Mouse (Mus musculus) lung, postnatal 36 days (tissue): ENCODE measurements around the gene Fgfr2.
"Not testable (repeated sequence)": the region's sequence is repeated elsewhere in the genome, so short reads cannot be mapped to it uniquely, and the experiment has no call there.

ENCODE experiments used
- DNase-seq: peaks from one replicate; pipeline ENCODE4 v3.0.0; 2022; ENCODE audit warnings: mixed read lengths

Fgfr2 gene

DNA sequence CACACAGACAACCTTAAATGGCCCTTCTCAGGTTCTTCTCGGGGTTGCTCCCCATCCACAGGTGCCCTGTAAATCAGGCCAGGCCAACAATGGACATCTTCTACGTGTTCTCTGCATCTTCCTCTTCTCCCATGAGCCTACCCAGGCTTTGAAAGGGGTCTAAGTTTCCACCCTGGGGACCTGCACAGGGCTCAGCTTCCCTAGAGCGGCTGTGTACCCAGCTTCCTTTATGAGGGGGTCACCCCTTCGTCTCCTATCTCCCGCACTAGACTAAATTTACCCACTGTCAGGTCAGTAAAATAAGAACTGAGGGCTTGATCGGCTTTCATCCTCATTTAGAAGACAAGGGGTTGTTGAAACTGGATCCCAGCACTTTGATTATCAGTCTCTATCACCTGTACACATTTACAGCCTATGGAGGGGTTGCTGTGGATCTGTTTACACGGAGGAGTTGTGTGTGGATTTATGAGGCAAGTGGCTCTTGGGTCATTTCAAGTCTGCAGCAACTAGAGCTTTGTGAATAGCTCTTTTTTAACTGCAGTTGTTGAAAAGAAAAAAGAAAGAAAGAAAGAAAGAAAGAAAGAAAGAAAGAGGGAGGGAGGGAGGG, 2969.7 kb downstream of the Fgfr2 start:
- DNase-seq = no peak

DNA sequence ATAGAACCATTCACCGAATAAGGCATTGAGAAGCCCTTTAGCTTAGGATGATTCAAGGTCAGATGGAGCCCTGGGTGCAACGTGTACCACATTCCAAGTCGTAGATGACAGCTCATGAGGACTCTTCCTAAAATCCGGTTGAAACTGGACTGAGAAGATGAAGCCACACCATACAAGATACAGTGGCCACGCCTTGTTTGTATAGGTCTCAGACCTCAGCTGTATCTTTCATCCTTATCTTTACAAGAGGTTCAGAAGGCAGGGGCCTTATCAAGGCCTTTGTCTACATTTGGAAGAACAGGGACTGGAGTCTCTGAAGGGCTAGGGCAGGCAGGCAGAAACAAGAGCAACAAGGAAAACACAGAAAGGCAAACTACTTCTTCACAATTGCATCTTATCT, 2974.2 kb downstream of the Fgfr2 start:
- DNase-seq = no peak

DNA sequence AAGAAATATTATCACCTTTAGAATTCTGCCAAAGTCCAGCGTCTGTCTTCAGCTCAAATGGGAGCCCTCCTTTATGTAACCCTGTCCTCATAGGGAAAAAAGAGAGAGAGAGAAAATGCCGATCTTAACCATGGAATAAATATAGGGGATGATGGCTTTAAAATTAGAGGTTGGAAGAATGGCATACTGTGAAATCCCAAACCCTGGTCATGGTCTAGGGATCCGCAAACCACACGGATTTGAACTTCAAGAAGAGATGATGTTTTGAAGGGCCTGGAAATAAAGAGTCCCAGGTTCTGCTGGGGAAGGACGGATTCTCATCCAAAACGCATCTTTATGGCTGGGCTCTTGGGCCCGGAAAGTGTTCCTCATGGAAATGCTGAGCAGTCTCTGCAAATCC, 2975.9 kb downstream of the Fgfr2 start:
- no peak for DNase-seq

DNA sequence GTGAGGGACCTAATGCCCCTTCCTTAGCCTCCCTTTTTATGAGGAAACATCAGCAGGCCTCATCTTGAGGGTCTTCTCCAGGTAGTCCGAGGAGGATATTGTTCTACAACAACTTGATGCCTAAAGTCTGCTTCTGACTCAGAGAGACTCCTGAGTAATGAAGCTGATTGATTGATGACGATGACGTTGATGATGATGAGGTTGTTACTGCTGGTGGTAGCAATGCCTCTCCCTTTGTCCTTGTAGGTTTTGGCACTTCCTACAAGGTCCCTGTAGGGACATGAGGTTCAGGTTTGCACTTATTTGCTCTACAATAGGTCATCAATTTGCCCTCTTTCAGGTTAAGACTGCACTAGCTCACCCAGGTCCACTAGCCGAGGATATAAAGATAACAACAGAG, 2977.9 kb downstream of the Fgfr2 start:
- DNase-seq = no peak

DNA sequence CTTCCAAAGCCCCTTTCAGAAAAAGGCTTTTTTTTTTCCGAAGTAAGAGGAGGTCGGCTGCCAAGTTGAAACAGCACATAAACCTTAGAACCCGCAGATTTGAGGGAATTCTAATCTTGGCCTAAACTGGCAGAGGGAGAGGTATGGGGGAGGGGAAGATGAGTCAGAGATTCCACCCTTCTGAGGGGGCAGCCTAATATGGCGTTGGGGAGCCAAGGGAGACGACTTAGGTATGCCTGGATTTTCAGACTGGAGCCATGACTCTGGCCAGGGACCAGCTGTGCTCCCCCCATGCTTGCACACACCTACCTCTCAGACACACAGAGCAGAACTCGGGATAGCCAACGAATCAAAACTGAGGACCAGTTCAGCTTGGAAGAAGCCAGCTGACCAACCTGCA, 2979.8 kb downstream of the Fgfr2 start:
- no peak for DNase-seq

DNA sequence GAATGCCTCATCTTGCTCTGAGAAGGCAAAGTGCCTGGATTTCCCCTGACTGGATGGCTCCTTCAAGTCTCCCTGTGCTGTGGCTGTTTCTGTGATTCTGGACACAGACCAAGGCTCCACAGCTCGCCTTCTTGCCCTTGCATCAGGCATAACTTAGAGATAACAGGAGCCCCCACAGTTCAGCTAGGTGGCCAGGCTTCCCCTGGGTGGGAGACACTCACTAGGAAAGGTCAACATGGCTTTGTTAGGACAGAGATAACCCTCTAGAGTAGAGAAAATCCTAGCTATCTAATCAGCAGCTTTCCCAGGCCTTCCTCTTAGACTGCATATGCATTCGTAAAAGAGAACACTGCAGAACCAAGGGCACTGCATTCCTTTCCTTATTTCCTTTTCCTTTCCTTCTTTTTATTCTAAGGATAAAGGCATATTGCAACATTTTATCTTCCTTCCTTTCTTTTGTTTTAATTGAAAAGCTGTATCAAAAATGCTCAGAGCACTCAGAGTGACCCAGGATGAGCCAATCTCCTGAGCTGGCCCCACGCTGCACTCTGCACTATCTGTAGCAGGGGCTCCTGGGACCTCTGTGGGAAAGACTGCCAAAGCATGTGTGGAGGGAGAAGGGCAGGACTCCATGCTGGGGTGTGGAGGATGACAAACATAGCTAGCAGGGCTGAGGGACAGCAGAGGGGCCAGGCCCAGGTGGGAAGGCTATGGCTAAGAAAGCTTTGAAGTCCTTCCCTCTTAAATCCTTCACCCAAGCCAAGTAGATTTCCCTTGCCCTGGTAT, 2981.9 kb downstream of the Fgfr2 start:
- DNase-seq = no peak

DNA sequence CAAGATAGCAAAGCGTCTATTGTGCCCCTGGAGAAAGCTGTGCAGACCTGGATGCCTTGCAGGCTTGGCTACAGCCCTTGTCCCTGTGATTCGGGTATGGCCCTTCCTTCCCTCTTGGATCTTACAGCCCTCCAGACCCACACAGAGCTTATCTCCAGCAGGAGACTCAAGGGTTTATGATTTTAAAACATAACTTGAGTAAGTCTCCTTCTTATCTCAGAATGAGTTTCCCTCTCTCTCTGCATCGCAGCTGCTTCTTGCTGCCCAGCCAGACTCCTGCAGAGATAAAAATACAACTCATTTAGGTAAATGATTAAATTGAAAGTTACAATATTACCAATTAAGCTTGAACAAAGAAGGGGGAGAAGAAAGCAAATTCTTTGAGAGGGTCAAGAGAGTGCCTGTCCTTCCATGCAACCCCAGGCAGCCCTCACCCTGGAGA, 2988.2 kb downstream of the Fgfr2 start:
- DNase-seq = no peak

DNA sequence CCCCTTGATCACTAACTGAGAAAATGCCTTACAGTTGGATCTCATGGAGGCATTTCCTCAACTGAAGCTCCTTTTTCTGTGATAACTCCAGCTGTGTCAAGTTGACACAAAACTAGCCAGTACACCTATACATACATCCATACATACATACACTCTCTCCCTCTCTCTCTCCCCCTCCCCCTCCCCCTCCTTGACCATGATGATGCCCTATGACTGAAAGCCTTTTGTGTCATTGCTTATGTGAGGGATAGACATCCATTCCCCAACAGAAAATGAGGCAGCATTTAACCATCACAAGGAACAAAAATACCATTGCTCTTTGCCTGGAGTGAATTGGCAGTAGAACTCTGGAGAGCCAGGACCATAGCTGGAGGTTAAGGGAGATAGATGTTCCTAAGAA, 2988.7 kb downstream of the Fgfr2 start:
- not testable (repeated sequence) for DNase-seq

DNA sequence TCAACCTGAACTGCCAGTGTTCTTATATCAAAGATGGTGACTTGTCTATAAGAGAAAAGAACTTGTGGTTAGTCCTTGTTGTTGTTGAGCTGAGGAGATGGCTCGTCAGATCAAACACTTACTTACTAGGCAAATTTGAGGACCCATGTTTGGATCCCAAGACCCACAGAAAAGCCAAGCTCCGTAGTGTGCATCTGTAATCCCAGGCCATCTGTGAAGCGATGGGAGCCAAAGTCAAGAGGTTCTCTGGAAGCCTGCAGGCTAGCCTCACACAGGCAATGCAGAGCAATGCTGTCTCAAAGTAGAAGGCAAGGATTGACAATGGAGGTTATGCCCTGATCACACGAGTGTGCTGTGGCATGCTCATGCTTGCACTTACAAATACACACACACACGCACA, 2992.9 kb downstream of the Fgfr2 start:
- no peak for DNase-seq

DNA sequence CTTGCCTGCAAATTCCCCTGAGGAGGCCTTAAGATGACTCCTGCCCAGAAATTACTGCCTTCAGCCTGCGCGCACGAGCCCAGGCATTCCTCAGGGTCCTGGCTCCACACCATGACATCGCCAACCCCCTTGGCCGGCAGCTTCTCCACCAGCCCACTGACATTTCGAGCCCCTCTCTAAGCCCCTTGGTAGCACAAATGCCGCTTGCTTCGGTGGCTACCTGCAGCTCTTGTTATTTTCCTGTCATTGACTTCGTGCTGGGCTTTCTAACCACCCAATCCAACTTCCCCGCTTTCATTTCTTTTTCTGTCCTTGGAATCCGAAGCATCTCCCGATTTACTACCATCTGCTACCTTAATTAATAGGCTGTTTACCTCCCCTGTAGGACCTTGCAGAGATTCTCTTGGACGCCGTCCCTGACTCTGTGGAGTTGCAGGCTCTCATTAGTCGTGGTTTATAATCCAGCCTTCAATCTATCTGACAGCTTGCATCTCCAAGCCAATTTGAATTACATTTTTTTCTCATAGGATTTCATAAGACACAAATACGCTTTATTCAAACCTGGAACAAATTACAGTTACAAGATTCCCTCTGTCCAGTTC, 2993.7 kb downstream of the Fgfr2 start:
- DNase-seq = no peak

DNA sequence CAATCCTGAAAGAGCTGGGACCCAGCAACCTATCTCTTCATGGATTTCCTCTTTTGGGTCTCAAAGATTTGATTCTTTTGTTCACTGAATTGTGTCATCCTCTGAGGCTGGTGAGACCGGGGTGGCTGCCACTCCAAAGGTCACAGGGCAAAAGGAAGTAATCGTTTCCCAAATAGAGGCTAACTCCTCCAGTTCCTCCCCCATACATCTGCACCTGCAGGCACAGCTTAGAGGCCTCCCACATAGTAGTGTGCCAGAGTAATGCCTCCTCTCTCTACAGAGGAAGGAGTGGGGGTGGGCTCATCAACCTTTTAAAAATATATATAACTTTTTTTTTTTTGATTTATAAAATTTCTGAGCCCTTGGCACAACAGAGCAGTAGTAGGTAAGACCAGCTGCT, 3001.6 kb downstream of the Fgfr2 start:
- DNase-seq = no peak

DNA sequence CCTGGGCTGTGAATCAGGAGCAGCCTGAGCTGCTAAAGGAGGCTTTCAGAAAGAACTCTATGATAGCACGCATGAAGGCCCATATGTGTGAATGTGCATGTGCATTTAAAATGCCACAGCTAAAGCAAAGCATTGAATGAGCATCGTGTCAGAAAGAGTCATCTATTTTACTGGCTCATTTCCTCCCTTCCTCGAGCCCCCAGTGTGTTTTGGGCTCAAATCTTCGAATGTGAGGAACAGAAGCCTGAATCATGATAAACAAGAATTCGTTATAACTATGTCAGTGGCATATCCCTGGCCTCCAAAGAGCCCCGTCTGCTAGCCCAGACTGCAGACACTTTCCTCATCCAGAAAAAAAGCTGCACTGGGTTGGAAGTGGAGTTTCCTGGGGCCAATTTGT, 3003.7 kb downstream of the Fgfr2 start:
- no peak for DNase-seq

DNA sequence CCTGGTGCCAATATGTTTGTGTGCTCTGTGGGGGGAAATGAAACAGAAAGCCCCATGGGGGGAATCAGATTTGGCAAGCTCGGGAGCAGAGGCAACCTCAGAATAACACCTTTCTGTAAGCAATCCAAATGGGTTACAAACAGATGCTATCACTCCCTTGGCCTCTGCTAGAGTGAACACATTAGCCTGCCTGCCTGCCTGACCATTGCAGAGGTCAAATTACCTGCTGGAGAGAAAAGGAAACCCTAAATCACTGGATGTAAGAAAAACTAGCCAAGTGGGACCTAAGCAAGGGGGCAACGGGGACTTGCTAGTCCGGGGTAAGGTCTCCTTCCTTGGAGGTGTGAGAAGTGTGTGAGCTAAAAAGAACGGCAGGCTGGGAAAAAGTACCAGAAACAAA, 3004.4 kb downstream of the Fgfr2 start:
- no peak for DNase-seq

DNA sequence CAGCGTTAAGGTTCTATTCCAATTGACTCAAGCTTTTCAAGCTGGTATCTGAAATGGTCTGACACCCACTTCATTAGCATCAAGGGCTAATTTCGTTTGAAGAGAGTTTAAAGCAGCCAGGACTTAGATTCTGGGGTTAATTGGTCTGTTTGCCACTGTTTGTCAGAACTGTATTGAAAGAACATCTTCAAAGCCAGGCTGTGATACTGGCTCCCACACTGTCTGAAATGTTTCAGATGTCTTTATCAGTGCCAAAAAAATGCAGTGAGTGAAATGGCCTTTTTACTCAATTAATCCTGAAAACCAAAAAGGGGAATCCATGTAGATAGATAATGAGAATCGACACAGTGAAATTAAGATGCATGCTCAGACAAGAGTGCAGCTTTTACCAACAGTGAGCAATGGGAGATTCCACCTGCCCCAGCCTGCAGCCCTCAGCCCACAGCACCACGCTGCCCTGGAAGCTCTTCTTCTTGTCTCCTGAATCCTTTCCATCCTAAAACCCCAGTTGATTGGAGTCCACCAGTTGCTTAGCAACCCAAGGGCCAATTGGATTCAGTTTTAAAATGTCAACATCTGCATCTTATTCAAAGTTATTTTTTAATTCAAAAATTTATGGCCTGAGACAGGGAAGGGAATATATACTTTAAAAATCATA, 3005.6 kb downstream of the Fgfr2 start:
- DNase-seq = no peak

DNA sequence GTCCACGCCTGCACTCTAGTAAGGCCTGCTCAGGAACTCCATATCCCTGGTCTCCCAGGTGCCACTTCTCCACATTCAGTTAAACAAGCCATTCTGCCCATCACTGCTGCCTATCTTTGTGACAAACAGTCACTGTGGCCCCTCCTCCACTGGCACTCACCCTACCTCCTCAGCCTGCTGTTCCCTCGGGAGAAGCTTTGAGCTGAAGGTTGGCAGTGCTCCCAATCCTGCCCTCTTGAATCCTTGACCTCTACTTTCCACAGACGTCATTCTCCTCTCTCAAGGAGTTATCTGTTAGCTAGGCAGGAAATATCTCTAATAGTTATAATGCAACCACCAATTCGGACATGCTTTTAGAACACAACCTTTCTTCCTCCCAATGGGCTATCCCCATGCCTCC, 3008.7 kb downstream of the Fgfr2 start:
- DNase-seq = peak; percentile 65
